Mouse (Mus musculus) kidney, embryonic 16.5 days (tissue): ENCODE data around the gene Fdxacb1. TPM values are rescaled to one million over a fixed set of nuclear protein-coding genes. Genes with fewer than 3 reads are reported as not detected.

Experiments used
- ATAC-seq: fragments of 200-750 bp; cut with Nextera tagmentation; 2 replicates; pipeline ENCODE4 v1.8.0; 2017; ENCODE audit warnings: moderate TSS enrichment; ENCODE audit not compliant: low FRiP score, low TSS enrichment
- H3K27ac ChIP-seq: fragments of 300-500 bp; sonication (generic); 2 replicates; pipeline ENCODE4 v1.5.1; 2014; ENCODE audit warnings: low read length
- H3K27me3 ChIP-seq: fragments of 300-500 bp; sonication (generic); 2 replicates; pipeline ENCODE4 v1.6.1; 2014; ENCODE audit warnings: low read length, control low read depth, mixed read lengths; ENCODE audit not compliant: insufficient read depth
- H3K36me3 ChIP-seq: fragments of 300-500 bp; sonication (generic); 2 replicates; pipeline ENCODE4 v1.6.1; 2014; ENCODE audit warnings: low read length, control low read depth, mixed read lengths; ENCODE audit not compliant: insufficient read depth
- H3K4me1 ChIP-seq: fragments of 300-500 bp; sonication (generic); 2 replicates; pipeline ENCODE4 v1.6.1; 2014; ENCODE audit warnings: low read length, control low read depth, mixed read lengths; ENCODE audit not compliant: insufficient read depth
- H3K4me2 ChIP-seq: fragments of 300-500 bp; sonication (generic); replicated peaks from 2 replicates; pipeline ENCODE4 v1.6.1; 2014; ENCODE audit warnings: low read depth, low read length
- H3K4me3 ChIP-seq: fragments of 300-500 bp; sonication (generic); 2 replicates; pipeline ENCODE4 v1.5.1; 2014; ENCODE audit warnings: mild to moderate bottlenecking, low read length
- H3K9ac ChIP-seq: fragments of 300-500 bp; sonication (generic); replicated peaks from 2 replicates; pipeline ENCODE4 v1.6.1; 2014; ENCODE audit warnings: low read length
- H3K9me3 ChIP-seq: fragments of 300-500 bp; sonication (generic); 2 replicates; pipeline ENCODE4 v1.6.1; 2016; ENCODE audit warnings: low read length, control low read depth
- WGBS: fragments of 180-500 bp; shearing (Covaris S2); extraction: QIAGEN DNeasy Blood & Tissue Kit; methylation state at CpG from one replicate; pipeline ENCODE4 v1.1.7; 2014; 5-methylcytosine and 5-hydroxymethylcytosine counted together
- polyA plus RNA-seq: library from polyadenylated mRNA; unstranded; fragments of >200 nt; fragmentation: Nextera tagmentation; extraction: Ambion mirVana; gene quantifications from 2 replicates; pipeline ENCODE4 v1.2.1, GENCODE M21; 2015

Fdxacb1 gene
- polyA plus RNA-seq, 1 experiment from 2014 or later = 13.0 TPM

DNA sequence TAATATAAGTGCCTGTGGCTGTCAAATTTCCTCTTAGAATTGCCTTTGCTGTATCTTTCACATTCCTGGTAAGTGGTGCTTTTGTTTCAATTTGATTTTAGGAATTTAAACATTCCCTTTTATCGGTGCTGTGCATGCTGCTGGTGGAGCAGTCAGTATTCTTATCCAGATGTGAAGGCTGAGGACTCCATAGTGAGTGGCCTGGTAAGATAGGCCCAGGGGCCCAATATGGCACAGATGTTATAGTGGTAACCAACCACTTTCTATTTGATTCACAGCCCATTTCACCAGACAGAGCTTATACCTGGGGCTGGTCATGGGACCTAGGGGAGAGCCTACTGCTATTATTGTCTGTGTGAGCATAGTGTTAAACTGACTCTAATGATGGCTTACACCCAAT lies 48.5 kb downstream of the Fdxacb1 start:
- 100% methylated on average over 1 of the region's 1 CpGs for WGBS
- Histone ChIP-seq H3K4me3 (no peak overlapping the region), H3K27ac (no peak overlapping the region), H3K9ac (no peak overlapping the region), H3K4me1 (no peaks in the 10 kb centered on the region), H3K4me2 (no peak overlapping the region), H3K27me3 (no peaks in the 10 kb centered on the region), H3K36me3 (peaks cover 33% of the 10 kb centered on the region), H3K9me3 (no peaks in the 10 kb centered on the region)
- no peak for ATAC-seq

DNA sequence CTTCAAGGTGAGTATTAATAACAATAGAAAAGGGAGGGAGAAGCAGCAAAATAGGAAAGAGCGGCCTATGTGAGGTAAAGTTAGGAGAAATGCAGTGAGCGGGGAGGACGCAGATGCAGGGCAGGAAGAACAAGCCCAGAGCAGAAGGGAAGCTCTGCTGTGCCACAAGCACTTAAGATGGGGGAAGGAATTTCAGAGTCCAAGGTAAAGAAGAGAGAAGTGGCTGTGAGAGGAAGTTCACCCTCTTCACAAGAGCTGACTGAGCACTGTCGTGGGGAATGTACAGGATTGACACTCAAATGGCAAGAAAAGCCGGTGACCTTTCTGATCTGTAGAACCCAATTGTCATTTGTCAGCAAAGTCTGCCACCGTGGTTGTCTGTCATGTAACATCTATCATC lies 50.0 kb downstream of the Fdxacb1 start:
- WGBS = 90% methylated on average over 6 of the region's 6 CpGs
- no peak for ATAC-seq
- Histone ChIP-seq H3K9ac (no peak overlapping the region), H3K4me2 (no peak overlapping the region), H3K4me1 (no peaks in the 10 kb centered on the region), H3K4me3 (no peak overlapping the region), H3K9me3 (no peaks in the 10 kb centered on the region), H3K27me3 (no peaks in the 10 kb centered on the region), H3K27ac (no peak overlapping the region), H3K36me3 (peaks cover 33% of the 10 kb centered on the region)

DNA sequence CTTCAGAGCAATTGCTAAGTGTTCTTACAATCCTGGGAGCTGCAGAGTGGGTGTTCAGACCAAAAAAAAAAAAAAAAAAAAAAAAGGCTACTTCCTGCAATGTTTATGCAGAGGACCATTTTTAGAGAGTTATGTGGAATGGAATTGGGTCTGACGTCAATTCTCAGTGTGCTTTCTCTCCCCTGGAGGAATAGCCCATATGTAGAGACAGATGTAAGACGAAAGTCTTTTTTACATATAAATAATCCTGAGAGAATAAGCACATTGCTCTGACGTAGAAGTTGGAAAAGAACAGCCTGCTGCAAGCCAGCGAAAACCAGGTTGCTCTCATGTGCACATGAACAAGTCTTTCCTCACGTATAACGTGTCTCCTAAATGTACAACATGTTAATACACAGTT lies 51.7 kb downstream of the Fdxacb1 start:
- H3K36me3 ChIP-seq = peaks cover 27% of the 10 kb centered on the region

DNA sequence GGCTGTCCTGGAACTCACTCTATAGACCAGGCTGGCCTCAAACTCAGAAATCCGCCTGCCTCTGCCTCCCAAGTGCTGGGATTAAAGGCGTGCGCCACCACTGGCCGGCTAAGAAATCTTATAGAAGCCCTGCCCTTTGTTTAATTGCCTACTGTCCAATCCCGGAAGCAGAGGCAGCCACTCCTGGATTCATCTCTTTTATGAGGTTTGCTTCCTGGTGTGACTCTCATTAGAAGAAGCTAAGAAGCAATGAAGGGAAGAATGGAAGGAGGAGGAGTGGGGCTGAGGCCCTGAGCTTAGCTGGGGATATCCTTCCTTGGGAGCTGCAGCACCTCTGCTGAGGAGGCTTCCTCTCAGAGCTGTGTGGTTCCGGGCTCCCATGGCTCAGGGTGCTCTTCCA lies 53.6 kb downstream of the Fdxacb1 start:
- no peaks in the 10 kb centered on the region for H3K27me3 ChIP-seq
- no peak overlapping the region for H3K4me3 ChIP-seq
- H3K27ac ChIP-seq = no peak overlapping the region
- H3K9ac ChIP-seq = no peak overlapping the region
- no peak for ATAC-seq
- H3K4me1 ChIP-seq = no peaks in the 10 kb centered on the region
- WGBS = 97% methylated on average over 6 of the region's 6 CpGs
- H3K36me3 ChIP-seq = peaks cover 22% of the 10 kb centered on the region
- no peak overlapping the region for H3K4me2 ChIP-seq
- no peaks in the 10 kb centered on the region for H3K9me3 ChIP-seq

More for the DNA sequence above, 51.7 kb downstream of the Fdxacb1 start:
- Histone ChIP-seq H3K4me2 (no peak overlapping the region), H3K27ac (no peak overlapping the region), H3K4me3 (no peak overlapping the region), H3K27me3 (no peaks in the 10 kb centered on the region), H3K4me1 (no peaks in the 10 kb centered on the region), H3K9ac (no peak overlapping the region), H3K9me3 (no peaks in the 10 kb centered on the region)
- 90% methylated on average over 6 of the region's 6 CpGs for WGBS
- no peak for ATAC-seq

DNA sequence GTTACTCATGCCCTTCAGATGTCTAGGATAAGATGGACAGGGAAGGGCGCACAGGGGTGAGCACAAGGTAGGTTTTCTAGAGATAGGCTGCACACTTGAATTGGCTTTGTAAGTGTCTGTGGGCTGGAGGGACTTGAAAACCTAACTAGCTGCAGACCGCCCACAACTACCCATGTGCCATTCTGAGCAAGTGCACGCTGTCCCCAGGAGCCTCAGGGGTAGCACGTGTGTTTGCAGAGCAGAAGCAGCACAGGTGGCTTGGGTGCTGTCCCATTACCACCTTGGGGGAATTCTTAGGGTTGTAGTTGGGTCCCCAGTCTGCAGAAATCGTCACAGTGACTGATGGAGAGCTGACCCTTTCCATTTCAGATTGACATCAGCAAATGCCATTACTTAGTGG lies 54.2 kb downstream of the Fdxacb1 start:
- Histone ChIP-seq H3K4me1 (no peaks in the 10 kb centered on the region), H3K36me3 (peaks cover 18% of the 10 kb centered on the region), H3K9ac (no peak overlapping the region), H3K4me3 (no peak overlapping the region), H3K4me2 (no peak overlapping the region), H3K9me3 (no peaks in the 10 kb centered on the region), H3K27ac (no peak overlapping the region), H3K27me3 (no peaks in the 10 kb centered on the region)
- no peak for ATAC-seq
- 95% methylated on average over 5 of the region's 5 CpGs for WGBS

Other genes starting within 250 kb of the Fdxacb1 start
- 96.6 and 108 TPM in 2 replicates for gene Pts, start 239.5 kb upstream of the Fdxacb1 start, polyA plus RNA-seq
- gene Il18, start 213.4 kb upstream of the Fdxacb1 start, polyA plus RNA-seq = 1.9 and 2.9 TPM in 2 replicates
- gene Bco2, start 213.1 kb upstream of the Fdxacb1 start, polyA plus RNA-seq = 0.15 and 0.24 TPM in 2 replicates
- not detected in 2 replicates for gene Tex12, start 206.9 kb upstream of the Fdxacb1 start, polyA plus RNA-seq
- gene Sdhd, start 164.4 kb upstream of the Fdxacb1 start, polyA plus RNA-seq = 417 and 453 TPM in 2 replicates
- gene Timm8b, start 164.3 kb upstream of the Fdxacb1 start, polyA plus RNA-seq = 232 and 245 TPM in 2 replicates
- gene Pih1d2, start 150.9 kb upstream of the Fdxacb1 start, polyA plus RNA-seq = 4.9 and 5.3 TPM in 2 replicates
- gene Nkapd1, start 150.8 kb upstream of the Fdxacb1 start, polyA plus RNA-seq = 17.0 and 17.9 TPM in 2 replicates
- gene Dlat, start 108.5 kb upstream of the Fdxacb1 start, polyA plus RNA-seq = 64.0 and 67.9 TPM in 2 replicates
- 7.7 and 8.6 TPM in 2 replicates for gene Dixdc1, start 28.7 kb upstream of the Fdxacb1 start, polyA plus RNA-seq
- gene 2310030G06Rik, start 21.7 kb upstream of the Fdxacb1 start, polyA plus RNA-seq = 12.4 and 13.3 TPM in 2 replicates
- gene Cryab, start 16.9 kb upstream of the Fdxacb1 start, polyA plus RNA-seq = 54.3 and 57.4 TPM in 2 replicates
- gene Hspb2, start 15.9 kb upstream of the Fdxacb1 start, polyA plus RNA-seq = 5.2 and 6.0 TPM in 2 replicates
- gene Alg9, start 6.8 kb downstream of the Fdxacb1 start, polyA plus RNA-seq = 41.8 and 44.3 TPM in 2 replicates
- 33.1 and 40.4 TPM in 2 replicates for gene 1110032A03Rik, start 7.3 kb downstream of the Fdxacb1 start, polyA plus RNA-seq
- 74.6 and 77.0 TPM in 2 replicates for gene Ppp2r1b, start 77.1 kb downstream of the Fdxacb1 start, polyA plus RNA-seq
- 15.5 and 19.4 TPM in 2 replicates for gene Sik2, start 240.8 kb downstream of the Fdxacb1 start, polyA plus RNA-seq